ENCODE assay signal across 8 mouse cellular contexts in the genomic region with DNA sequence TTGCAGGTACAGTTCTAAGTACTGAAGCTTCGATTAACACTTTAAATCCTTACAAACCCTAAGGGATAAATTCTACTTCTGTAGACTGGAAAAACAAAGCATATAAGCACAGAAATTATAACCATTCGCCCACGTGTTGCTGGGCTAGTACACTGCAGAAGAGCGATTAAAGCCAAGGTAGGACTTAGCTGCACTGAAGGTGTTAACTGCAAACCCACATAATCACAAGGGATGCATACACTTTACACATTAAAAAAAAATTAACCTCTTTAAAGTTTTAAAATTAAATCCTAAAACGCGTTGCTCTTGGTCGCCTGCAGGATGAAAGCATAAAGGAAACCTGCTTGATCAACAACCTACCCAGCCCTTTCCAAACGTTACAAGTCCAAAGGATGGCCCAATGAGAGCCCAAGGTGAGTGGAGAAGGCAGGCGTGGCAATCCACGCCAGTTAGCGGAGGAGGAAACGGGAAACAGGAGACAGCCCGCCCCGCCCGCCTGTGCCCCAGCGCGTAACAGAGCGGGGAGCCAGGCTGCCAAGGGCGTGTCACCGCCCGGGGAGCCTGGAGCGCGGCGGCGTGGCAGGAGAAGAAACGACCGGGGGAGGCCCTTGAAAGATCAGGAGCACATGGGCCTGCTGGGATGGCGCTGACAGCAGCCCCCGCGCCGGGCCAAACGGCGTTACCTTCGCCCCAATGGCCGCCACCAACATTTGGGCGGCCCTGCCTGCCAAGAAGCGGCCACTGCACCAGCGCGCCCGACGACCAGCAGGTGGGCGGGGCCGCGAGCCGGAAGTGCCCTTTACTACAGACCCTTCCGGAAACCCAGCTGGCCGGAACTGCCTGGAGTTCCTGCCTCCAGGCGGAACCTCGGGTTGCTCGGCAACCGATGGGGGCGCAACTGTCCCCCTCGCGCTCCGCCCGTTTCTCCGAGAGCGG. TPM values are rescaled to one million over a fixed set of nuclear protein-coding genes. Genes with fewer than 3 reads are reported as not detected.
DNase-seq lines count a peak whose midpoint lies in the region; ATAC-seq and TF ChIP-seq lines count a peak whose summit lies in the region.
"Not testable (repeated sequence)": the region's sequence is repeated elsewhere in the genome, so short reads cannot be mapped to it uniquely, and the experiment has no call there.

A gene (plus strand): TSS at position 498 of the 936 bp plus-strand sequence.

- H3K9ac ChIP-seq in heart, embryonic 11.5 days (ENCODE audit: low read depth, low read length): peak within 1 kb of the TSS; percentile 72
- H3K9ac ChIP-seq in kidney, embryonic 15.5 days: peak within 1 kb of the TSS; percentile 51

- WGBS in heart, embryonic 11.5 days (ENCODE audit: insufficient replicate concordance): 3% methylated on average over 58 of the region's 58 CpGs
- WGBS in kidney, embryonic 15.5 days: 2% methylated on average over 58 of the region's 58 CpGs

- not testable (repeated sequence) for TF ChIP-seq CTCF in brain, embryonic 14.5 days (IDR thresholded peaks at IDR 0.05; ENCODE audit: borderline replicate concordance, extremely low read depth, insufficient read depth, insufficient read length)

- H3K4me2 ChIP-seq in heart, embryonic 11.5 days: peak within 1 kb of the TSS; percentile 68
- peak within 1 kb of the TSS; percentile 61 for H3K4me2 ChIP-seq in kidney, embryonic 15.5 days

- H3K27ac ChIP-seq in heart, embryonic 11.5 days (ENCODE audit: low read depth, low read length): peak within 1 kb of the TSS; percentile 94
- peak within 1 kb of the TSS; percentile 96 for H3K27ac ChIP-seq in kidney, embryonic 15.5 days

- not testable (repeated sequence) for H3K9me3 ChIP-seq in erythroblast, embryonic 14.5 days (ENCODE audit: control insufficient read depth, low read length); heart, embryonic 11.5 days (replicated peaks; ENCODE audit: control insufficient read depth, low read length); kidney, embryonic 15.5 days (replicated peaks)

- H3K27me3 ChIP-seq in erythroblast, embryonic 14.5 days (ENCODE audit: control insufficient read depth); heart, embryonic 11.5 days (ENCODE audit: control insufficient read depth, insufficient read depth, low read length); kidney, embryonic 15.5 days: not testable (repeated sequence)

- peak; percentile 98 for ATAC-seq in heart, embryonic 11.5 days (replicated peaks; ENCODE audit: insufficient number of reproducible peaks, low FRiP score, low TSS enrichment)
- ATAC-seq in kidney, embryonic 15.5 days (replicated peaks; ENCODE audit: low FRiP score): peak; percentile 99

- H3K36me3 ChIP-seq in erythroblast, embryonic 14.5 days (ENCODE audit: control insufficient read depth); heart, embryonic 11.5 days (ENCODE audit: control insufficient read depth, insufficient read depth, low read length); kidney, embryonic 15.5 days: not testable (repeated sequence)

- peak; percentile 64 to 68 for DNase-seq in B cell, adult 2 months
- DNase-seq in brain, embryonic 14.5 days (ENCODE audit: low read depth): peak; percentile 94
- DNase-seq in liver: peak; percentile 89
- DNase-seq in monocyte, adult 2 months (ENCODE audit: low read depth in 1 of 2, low spot score in 2 of 2): peak; percentile 33 to 63
- peak; percentile 58 to 61 for DNase-seq in spleen, postnatal 14 days (ENCODE audit: low spot score in 2 of 2)

- peaks cover 11% of the 10 kb centered on the region for H3K4me1 ChIP-seq in erythroblast, embryonic 14.5 days (ENCODE audit: control insufficient read depth)
- H3K4me1 ChIP-seq in heart, embryonic 11.5 days (ENCODE audit: control insufficient read depth, insufficient read depth, low read length); kidney, embryonic 15.5 days: not testable (repeated sequence)

- TF ChIP-seq POLR2A in brain, embryonic 14.5 days (IDR thresholded peaks at IDR 0.05; ENCODE audit: borderline replicate concordance, extremely low read depth, insufficient read depth, insufficient read length, poor library complexity, severe bottlenecking): peak; percentile 52; the same call in 1 of the 2 replicates

- peak within 1 kb of the TSS; percentile 65 for H3K4me3 ChIP-seq in erythroblast, embryonic 14.5 days (replicated peaks)
- peak within 1 kb of the TSS; percentile 55 for H3K4me3 ChIP-seq in heart, embryonic 11.5 days (ENCODE audit: low read depth, low read length)
- peak within 1 kb of the TSS; percentile 56 for H3K4me3 ChIP-seq in kidney, embryonic 15.5 days (replicated peaks)

RNA-seq across cellular contexts. Expression of the gene that starts here (rescaled TPM):
- polyA plus RNA-seq in brain, embryonic 14.5 days (2012; rRNA removed): 55.0 and 58.5 TPM in 2 replicates
- polyA plus RNA-seq in erythroblast, embryonic 14.5 days (2012): 2.4 and 3.8 TPM in 2 replicates
- polyA plus RNA-seq in heart, embryonic 11.5 days (2014; fragmentation: Nextera tagmentation; extraction: Ambion mirVana): 51.7 and 60.0 TPM in 2 replicates
- polyA plus RNA-seq in kidney, embryonic 15.5 days (2015; fragmentation: Nextera tagmentation; extraction: Ambion mirVana): 52.0 and 61.3 TPM in 2 replicates

Comparison
In these comparisons a context has a peak if more than half of its experiments do, and no peak if none do; other contexts are left out.
1. Peak in every context shown above with its lines: DNase-seq, ATAC-seq, H3K4me3 ChIP-seq and H3K27ac ChIP-seq.
2. RNA of the gene that starts here (polyA plus RNA-seq): 52.0 to 61.3 TPM in kidney, embryonic 15.5 days, 55.0 to 58.5 TPM in brain, embryonic 14.5 days and 51.7 to 60.0 TPM in heart, embryonic 11.5 days; 2.4 to 3.8 TPM in erythroblast, embryonic 14.5 days; every median in the first group is over 10 times any median in the second.